Mouse (Mus musculus): Measurements from ENCODE around the gene Ccdc181.

DNA sequence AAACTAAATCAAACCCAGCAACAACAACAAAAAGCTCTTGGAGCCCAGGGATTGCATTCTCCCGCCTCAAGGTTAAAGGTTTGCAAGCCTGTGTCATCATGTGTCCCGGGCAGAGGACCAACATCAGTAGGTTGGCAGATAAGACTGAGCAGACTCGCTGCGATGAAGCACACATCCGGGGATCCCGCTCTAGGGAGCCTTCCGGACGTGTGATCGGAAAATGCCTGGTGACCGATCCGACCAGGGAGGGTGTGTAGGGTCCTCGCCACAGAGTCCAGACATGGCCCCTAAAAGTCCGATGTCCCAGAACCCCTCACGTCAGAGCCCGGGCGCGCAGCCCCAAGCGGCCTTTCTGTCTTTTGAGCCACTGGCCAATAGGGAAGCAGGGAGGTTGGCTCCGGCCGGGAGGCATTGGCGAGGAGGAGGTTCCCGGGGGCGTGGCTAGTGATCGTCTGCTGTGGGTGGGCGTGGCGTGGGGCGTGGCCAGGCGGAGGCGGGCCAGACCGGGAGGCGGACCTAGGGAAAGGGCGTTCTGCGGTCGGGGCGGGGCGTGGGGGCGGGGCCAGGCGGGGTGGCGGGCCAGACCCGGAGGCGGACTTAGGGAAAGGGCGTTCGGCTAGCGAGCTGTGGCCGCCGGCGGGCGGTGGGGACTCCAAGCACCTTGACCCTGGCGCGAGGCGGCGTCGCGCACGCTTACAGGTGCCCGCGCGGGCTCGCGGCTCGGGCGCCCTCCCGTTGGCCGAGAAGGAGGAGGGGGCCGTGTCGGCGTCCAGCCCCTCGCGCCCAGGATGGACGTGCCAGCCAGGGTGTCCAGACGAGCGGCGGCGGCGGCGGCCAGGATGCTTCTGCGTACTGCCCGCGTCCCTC, 26.7 kb upstream of the Ccdc181 start, which contains the start of gene Slc19a2:
- TF ChIP-seq MAFK (IDR thresholded peaks at IDR 0.05; ENCODE audit: borderline replicate concordance, low read depth, low read length): no peak
- TF ChIP-seq CTCF (IDR thresholded peaks at IDR 0.05 in 2 of 3, conservative IDR thresholded peaks at IDR 0.05 in 1 of 3; ENCODE audit: control insufficient read depth in 1 of 3, insufficient read depth in 1 of 3, low read depth in 2 of 3, low read length in 3 of 3, poor library complexity in 1 of 3, severe bottlenecking in 1 of 3): no peak
- peak; percentile 66 for TF ChIP-seq SIN3A (IDR thresholded peaks at IDR 0.05; ENCODE audit: low read length)
- peak; percentile 61 for TF ChIP-seq NELFE (IDR thresholded peaks at IDR 0.05; ENCODE audit: low read depth, low read length)
- TF ChIP-seq POLR2A (IDR thresholded peaks at IDR 0.05; ENCODE audit: control insufficient read depth in 1 of 2, insufficient read depth in 1 of 2, low read depth in 1 of 2, low read length in 2 of 2, poor library complexity in 1 of 2): peak; percentile 33 to 89; a peak in 3 of 4 replicates
- TF ChIP-seq HCFC1 (IDR thresholded peaks at IDR 0.05; ENCODE audit: low read depth, low read length): peak; percentile 62

Data from MEL (cell line).